Comparison of ENCODE assay signal across 8 mouse cellular contexts in genomic region chr12:38928786-38929351, GRCm38 (mm10).
DNase-seq lines count a peak whose midpoint lies in the region; ATAC-seq and TF ChIP-seq lines count a peak whose summit lies in the region.

No protein-coding gene starts in this region.

- no peak for TF ChIP-seq CTCF in layer of hippocampus, adult 2 months (conservative IDR thresholded peaks at IDR 0.05)
- TF ChIP-seq CTCF in midbrain, postnatal 0 days (IDR thresholded peaks at IDR 0.05) = no peak

- H3K4me1 ChIP-seq in embryonic facial prominence, embryonic 12.5 days = peaks cover 8% of the 10 kb centered on the region
- peaks cover 5% of the 10 kb centered on the region; the same call in 1 of the 2 replicates for H3K4me1 ChIP-seq in heart, embryonic 16.5 days (ENCODE audit: control insufficient read depth, insufficient read depth, low read length)
- peaks cover 13% of the 10 kb centered on the region; the same call in 1 of the 2 replicates for H3K4me1 ChIP-seq in limb, embryonic 13.5 days
- H3K4me1 ChIP-seq in midbrain, postnatal 0 days (ENCODE audit: insufficient read depth, low read length) = no peaks in the 10 kb centered on the region

- no peaks in the 10 kb centered on the region for H3K27me3 ChIP-seq in embryonic facial prominence, embryonic 12.5 days
- no peaks in the 10 kb centered on the region for H3K27me3 ChIP-seq in heart, embryonic 16.5 days (ENCODE audit: control insufficient read depth, insufficient read depth, low read length)
- H3K27me3 ChIP-seq in limb, embryonic 13.5 days = no peaks in the 10 kb centered on the region
- H3K27me3 ChIP-seq in midbrain, postnatal 0 days (ENCODE audit: insufficient read depth, low read length) = no peaks in the 10 kb centered on the region

- peak overlapping the region; percentile 43; the same call in 1 of the 2 replicates for H3K27ac ChIP-seq in layer of hippocampus, adult 2 months
- H3K27ac ChIP-seq in embryonic facial prominence, embryonic 12.5 days = peak overlapping the region; percentile 65; the same call in 1 of the 2 replicates
- no peak overlapping the region for H3K27ac ChIP-seq in heart, embryonic 16.5 days (ENCODE audit: low read length)
- peak overlapping the region; percentile 48; the same call in 1 of the 2 replicates for H3K27ac ChIP-seq in limb, embryonic 13.5 days
- no peak overlapping the region for H3K27ac ChIP-seq in midbrain, postnatal 0 days (ENCODE audit: low read depth, low read length)

- H3K4me2 ChIP-seq in embryonic facial prominence, embryonic 12.5 days (replicated peaks) = peak overlapping the region; percentile 35
- H3K4me2 ChIP-seq in heart, embryonic 16.5 days (ENCODE audit: low read depth, low read length) = peak overlapping the region; percentile 13; the same call in 1 of the 2 replicates
- peak overlapping the region; percentile 49 for H3K4me2 ChIP-seq in limb, embryonic 13.5 days (replicated peaks)
- no peak overlapping the region for H3K4me2 ChIP-seq in midbrain, postnatal 0 days (ENCODE audit: low read depth, low read length, poor library complexity, severe bottlenecking)

- peak overlapping the region; percentile 3; the same call in 1 of the 2 replicates for H3K4me3 ChIP-seq in layer of hippocampus, adult 2 months
- 0 out of 2 replicates have a peak overlapping the region, but pooled peaks have one; percentile 7 for H3K4me3 ChIP-seq in embryonic facial prominence, embryonic 12.5 days
- H3K4me3 ChIP-seq in heart, embryonic 16.5 days (ENCODE audit: low read length) = no peak overlapping the region
- H3K4me3 ChIP-seq in limb, embryonic 13.5 days = peak overlapping the region; percentile 19; the same call in 1 of the 2 replicates
- H3K4me3 ChIP-seq in midbrain, postnatal 0 days (ENCODE audit: low read depth, low read length) = no peak overlapping the region

- no peaks in the 10 kb centered on the region for H3K36me3 ChIP-seq in embryonic facial prominence, embryonic 12.5 days
- H3K36me3 ChIP-seq in heart, embryonic 16.5 days (ENCODE audit: control insufficient read depth, insufficient read depth) = no peaks in the 10 kb centered on the region
- H3K36me3 ChIP-seq in limb, embryonic 13.5 days = no peaks in the 10 kb centered on the region
- no peaks in the 10 kb centered on the region for H3K36me3 ChIP-seq in midbrain, postnatal 0 days (ENCODE audit: insufficient read depth, low read length)

- 15% methylated on average over 11 of the region's 11 CpGs for WGBS in embryonic facial prominence, embryonic 12.5 days
- 42% methylated on average over 11 of the region's 11 CpGs for WGBS in heart, embryonic 16.5 days
- WGBS in limb, embryonic 13.5 days = 15% methylated on average over 11 of the region's 11 CpGs
- WGBS in midbrain, postnatal 0 days = 59% methylated on average over 11 of the region's 11 CpGs

- peak; percentile 10 to 18 for DNase-seq in layer of hippocampus, adult 2 months (ENCODE audit: low spot score in 2 of 2)
- no peak for DNase-seq in layer of hippocampus, postnatal 14 days (ENCODE audit: low spot score in 2 of 2)
- DNase-seq in adrenal gland, postnatal 10 days = peak; percentile 27
- DNase-seq in midbrain, postnatal 0 days (ENCODE audit: low spot score) = peak; percentile 65
- DNase-seq in frontal cortex, postnatal 25 days (ENCODE audit: low spot score in 2 of 2) = no peak

- no peak overlapping the region for H3K9ac ChIP-seq in embryonic facial prominence, embryonic 12.5 days
- no peak overlapping the region for H3K9ac ChIP-seq in heart, embryonic 16.5 days (ENCODE audit: low read length)
- H3K9ac ChIP-seq in limb, embryonic 13.5 days = no peak overlapping the region
- no peak overlapping the region for H3K9ac ChIP-seq in midbrain, postnatal 0 days (replicated peaks; ENCODE audit: low read length, poor library complexity, severe bottlenecking)

- ATAC-seq in embryonic facial prominence, embryonic 12.5 days (ENCODE audit: insufficient number of reproducible peaks, insufficient read depth, low FRiP score, low TSS enrichment) = peak; percentile 69; the same call in 1 of the 2 replicates
- ATAC-seq in heart, embryonic 16.5 days (replicated peaks; ENCODE audit: extremely low read depth, insufficient read depth, low FRiP score) = no peak; the same call in 1 of the 2 replicates
- ATAC-seq in limb, embryonic 13.5 days (ENCODE audit: low FRiP score, low read depth) = peak; percentile 86
- ATAC-seq in midbrain, postnatal 0 days (ENCODE audit: low FRiP score) = 0 out of 2 replicates have a peak, but pooled peaks have one; percentile 47

- H3K9me3 ChIP-seq in embryonic facial prominence, embryonic 12.5 days = no peaks in the 10 kb centered on the region
- no peaks in the 10 kb centered on the region for H3K9me3 ChIP-seq in heart, embryonic 16.5 days (replicated peaks; ENCODE audit: control insufficient read depth, low read length)
- H3K9me3 ChIP-seq in limb, embryonic 13.5 days = no peaks in the 10 kb centered on the region
- H3K9me3 ChIP-seq in midbrain, postnatal 0 days (ENCODE audit: low read length) = no peaks in the 10 kb centered on the region

Comparison
In these comparisons a context has a peak if more than half of its experiments do, and no peak if none do; other contexts are left out.
1. DNase-seq: peak in layer of hippocampus, adult 2 months (2 of 2), adrenal gland, postnatal 10 days (single experiment) and midbrain, postnatal 0 days (single experiment); none in layer of hippocampus, postnatal 14 days (0 of 2) and frontal cortex, postnatal 25 days (0 of 2).
2. H3K27ac ChIP-seq: peak in layer of hippocampus, adult 2 months (single experiment), embryonic facial prominence, embryonic 12.5 days (single experiment) and limb, embryonic 13.5 days (single experiment); none in heart, embryonic 16.5 days (single experiment) and midbrain, postnatal 0 days (single experiment).
3. H3K4me3 ChIP-seq: peak in layer of hippocampus, adult 2 months (single experiment), embryonic facial prominence, embryonic 12.5 days (single experiment) and limb, embryonic 13.5 days (single experiment); none in heart, embryonic 16.5 days (single experiment) and midbrain, postnatal 0 days (single experiment).